Mouse (Mus musculus) urinary bladder, adult 18-20 months (tissue): Measurements from ENCODE around the gene Sprn.

Experiments used
- DNase-seq, 2 experiments: peaks; one replicate each; pipeline ENCODE4 v3.0.0; 2022; ENCODE audit warnings: low spot score in 2 of 2, mixed read lengths in 2 of 2

The Sprn gene

GRCm38 (mm10) chr7:140101993-140102860, 52.5 kb downstream of the Sprn start, which contains the start of gene Fuom:
Gene Fuom, minus strand, starts transcription at chr7:140102441.
- peak; percentile 85 to 89 for DNase-seq

GRCm38 (mm10) chr7:140101498-140101897, 53.2 kb downstream of the Sprn start:
- DNase-seq: no peak
